Mouse (Mus musculus) MEL (cell line): ENCODE data around the gene Ext2. TPM values are rescaled to one million over a fixed set of nuclear protein-coding genes. Genes with fewer than 3 reads are reported as not detected.

ENCODE experiments used
- DNase-seq: peaks from one replicate; pipeline ENCODE4 v3.0.0; 2011; ENCODE audit warnings: low read depth, low spot score
- H3K27ac ChIP-seq: 2 replicates; pipeline ENCODE4 v1.5.1; 2012; ENCODE audit warnings: low read depth, mild to moderate bottlenecking, control low read depth, low read length, moderate library complexity; ENCODE audit not compliant: control insufficient read depth
- H3K27me3 ChIP-seq, 2 experiments: fragments of 150-350 bp in 1 of 2; sonication (generic) in 1 of 2; 2 replicates each; pipeline ENCODE4 v1.6.1; 2012; ENCODE audit warnings: low read length in 2 of 2, mild to moderate bottlenecking in 2 of 2, improper control_type of control experiment in 1 of 2, moderate library complexity in 1 of 2; ENCODE audit not compliant: insufficient read depth in 2 of 2, control insufficient read depth in 1 of 2
- H3K36me3 ChIP-seq, 2 experiments: 2 replicates each; pipeline ENCODE4 v1.6.1; 2012 to 2014; ENCODE audit warnings: low read length in 2 of 2, improper control_type of control experiment in 1 of 2, inconsistent platforms in 1 of 2, mild to moderate bottlenecking in 1 of 2; ENCODE audit not compliant: insufficient read depth in 2 of 2, control insufficient read depth in 1 of 2
- H3K4me1 ChIP-seq, 2 experiments: fragments of 150-350 bp in 1 of 2; sonication (generic) in 1 of 2; 2 replicates each; pipeline ENCODE4 v1.6.1; 2012; ENCODE audit warnings: low read length in 2 of 2, improper control_type of control experiment in 1 of 2, mild to moderate bottlenecking in 1 of 2; ENCODE audit not compliant: insufficient read depth in 2 of 2, control insufficient read depth in 1 of 2
- H3K4me3 ChIP-seq, 2 experiments: fragments of 150-350 bp in 1 of 2; sonication (generic) in 1 of 2; 2 replicates each; pipeline ENCODE4 v1.5.1; 2012; ENCODE audit warnings: low read depth in 2 of 2, low read length in 2 of 2, mild to moderate bottlenecking in 2 of 2, moderate library complexity in 2 of 2, control low read depth in 1 of 2, improper control_type of control experiment in 1 of 2; ENCODE audit not compliant: control insufficient read depth in 1 of 2, insufficient read depth in 1 of 2
- H3K79me2 ChIP-seq: 2 replicates; pipeline ENCODE4 v1.6.1; 2012; ENCODE audit warnings: mild to moderate bottlenecking, low read length, moderate library complexity; ENCODE audit not compliant: control insufficient read depth, poor library complexity, insufficient read depth
- H3K9ac ChIP-seq: 2 replicates; pipeline ENCODE4 v1.6.1; 2012; ENCODE audit warnings: low read depth, mild to moderate bottlenecking, control low read depth, low read length, moderate library complexity; ENCODE audit not compliant: control insufficient read depth, poor library complexity, severe bottlenecking
- H3K9me3 ChIP-seq: fragments of 150-350 bp; sonication (generic); replicated peaks from 2 replicates; pipeline ENCODE4 v1.6.1; 2012; ENCODE audit warnings: mild to moderate bottlenecking, low read length, improper control_type of control experiment, moderate library complexity; ENCODE audit not compliant: insufficient read depth
- E2F4 ChIP-seq: IDR thresholded peaks from 2 replicates; pipeline ENCODE4 v1.6.1; 2011; ENCODE audit warnings: low read depth, low read length, improper control_type of control experiment, borderline replicate concordance
- GABPA ChIP-seq: IDR thresholded peaks from 2 replicates; pipeline ENCODE4 v1.6.1; 2012; ENCODE audit warnings: low read depth, mild to moderate bottlenecking, inconsistent platforms, low read length, improper control_type of control experiment, moderate library complexity
- GATA1 ChIP-seq: IDR thresholded peaks from 2 replicates; pipeline ENCODE4 v1.6.1; 2011; ENCODE audit warnings: low read depth, low read length, improper control_type of control experiment
- JUND ChIP-seq: IDR thresholded peaks from 2 replicates; pipeline ENCODE4 v1.6.1; 2011; ENCODE audit warnings: low read depth, mild to moderate bottlenecking, improper control_type of control experiment, low read length
- KAT2A ChIP-seq: conservative IDR thresholded peaks from 2 replicates; pipeline ENCODE4 v1.6.1; 2012; ENCODE audit warnings: low read depth, low read length, improper control_type of control experiment, inconsistent platforms
- MAFK ChIP-seq: IDR thresholded peaks from 2 replicates; pipeline ENCODE4 v1.6.1; 2011; ENCODE audit warnings: low read depth, mild to moderate bottlenecking, low read length, improper control_type of control experiment, borderline replicate concordance
- MAX ChIP-seq: IDR thresholded peaks from 2 replicates; pipeline ENCODE4 v1.6.1; 2011; ENCODE audit warnings: low read length, improper control_type of control experiment
- MXI1 ChIP-seq: IDR thresholded peaks from 2 replicates; pipeline ENCODE4 v1.6.1; 2011; ENCODE audit warnings: mild to moderate bottlenecking, low read depth, low read length, improper control_type of control experiment
- MYC ChIP-seq: IDR thresholded peaks from 2 replicates; pipeline ENCODE4 v1.6.1; 2011; ENCODE audit warnings: low read depth, mild to moderate bottlenecking, low read length, improper control_type of control experiment, moderate library complexity
- NELFE ChIP-seq: IDR thresholded peaks from 2 replicates; pipeline ENCODE4 v1.6.1; 2011; ENCODE audit warnings: low read depth, low read length, improper control_type of control experiment
- NRF1 ChIP-seq: IDR thresholded peaks from 2 replicates; pipeline ENCODE4 v1.6.1; 2014; ENCODE audit warnings: low read depth, mild to moderate bottlenecking, inconsistent platforms, low read length, improper control_type of control experiment, moderate library complexity; ENCODE audit not compliant: poor library complexity, insufficient read depth, severe bottlenecking
- POLR2AphosphoS2 ChIP-seq: IDR thresholded peaks from 2 replicates; pipeline ENCODE4 v1.6.1; 2011; ENCODE audit warnings: low read length, improper control_type of control experiment
- POLR2AphosphoS5 ChIP-seq: IDR thresholded peaks from 2 replicates; pipeline ENCODE4 v1.6.1; 2012; ENCODE audit warnings: low read depth, borderline replicate concordance, mild to moderate bottlenecking, inconsistent platforms, low read length, moderate library complexity, mixed read lengths
- RAD21 ChIP-seq: IDR thresholded peaks from 2 replicates; pipeline ENCODE4 v1.6.1; 2011; ENCODE audit warnings: mild to moderate bottlenecking, low read depth, low read length, improper control_type of control experiment
- RCOR1 ChIP-seq: IDR thresholded peaks from 2 replicates; pipeline ENCODE4 v1.6.1; 2012; ENCODE audit warnings: low read depth, mild to moderate bottlenecking, inconsistent platforms, low read length, improper control_type of control experiment
- SMC3 ChIP-seq: IDR thresholded peaks from 2 replicates; pipeline ENCODE4 v1.6.1; 2011; ENCODE audit warnings: low read depth, low read length, improper control_type of control experiment
- TAL1 ChIP-seq: IDR thresholded peaks from 2 replicates; pipeline ENCODE4 v1.6.1; 2012; ENCODE audit warnings: mild to moderate bottlenecking, inconsistent platforms, low read length, moderate library complexity, mixed read lengths
- TCF12 ChIP-seq: IDR thresholded peaks from 2 replicates; pipeline ENCODE4 v1.6.1; 2014; ENCODE audit warnings: low read depth, mild to moderate bottlenecking, inconsistent platforms, low read length, improper control_type of control experiment, moderate library complexity
- USF2 ChIP-seq, 2 experiments: IDR thresholded peaks; 2 replicates each; pipeline ENCODE4 v1.6.1; 2011 to 2012; ENCODE audit warnings: improper control_type of control experiment in 2 of 2, low read length in 2 of 2, borderline replicate concordance in 1 of 2, inconsistent platforms in 1 of 2, low read depth in 1 of 2, mild to moderate bottlenecking in 1 of 2; ENCODE audit not compliant: insufficient read depth in 1 of 2
- ZMIZ1 ChIP-seq: IDR thresholded peaks from 2 replicates; pipeline ENCODE4 v1.6.1; 2012; ENCODE audit warnings: low read depth, mild to moderate bottlenecking, inconsistent platforms, low read length, improper control_type of control experiment, moderate library complexity
- polyA plus RNA-seq, 2 experiments: library from polyadenylated mRNA; stranded (reverse) in 1 of 2; unstranded in 1 of 2; fragments of >175 nt in 1 of 2; fragments of >200 nt in 1 of 2; gene quantifications; 2 replicates each; pipeline versions ENCODE4 v1.2.1 to v1.2.4; 2012; ENCODE audit warnings: low replicate concordance in 2 of 2, low read depth in 1 of 2; ENCODE audit not compliant: insufficient read length in 2 of 2, insufficient read depth in 1 of 2, missing spikeins in 1 of 2
- total RNA-seq: library from RNA; depleted of rRNA; stranded (reverse); fragments of 300-350 nt; gene quantifications from 2 replicates; pipeline ENCODE4 v1.2.3, GENCODE M21; 2012

Ext2 gene
- total and polyA plus RNA-seq, 3 experiments, result 33.7 to 66.8 TPM; not detected in 1

DNA sequence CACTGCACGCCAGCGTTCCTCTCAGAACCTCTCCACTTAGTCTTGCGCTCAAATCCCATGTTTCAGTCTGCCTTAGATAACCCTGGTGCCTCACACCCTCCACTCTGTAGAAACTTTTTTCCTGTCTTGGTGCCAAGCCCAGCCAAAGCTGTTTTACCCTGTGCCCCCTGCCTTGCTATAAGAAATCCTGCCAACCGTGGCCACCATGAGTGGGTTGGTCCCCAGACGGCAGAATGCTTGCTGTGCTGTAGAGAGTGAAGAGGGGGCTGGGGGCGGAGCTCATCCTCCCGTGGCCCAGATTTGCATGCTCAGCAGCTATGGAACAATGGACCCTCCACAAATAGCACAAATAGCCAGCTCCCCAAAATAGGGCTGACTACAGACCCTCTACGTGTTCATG is 138.7 kb downstream of the Ext2 start:
- Histone ChIP-seq H3K9me3 (no peaks in the 10 kb centered on the region), H3K4me3 (no peak overlapping the region), H3K36me3 (no peaks in the 10 kb centered on the region), H3K79me2 (no peaks in the 10 kb centered on the region), H3K27ac (no peak overlapping the region), H3K4me1 (no peaks in the 10 kb centered on the region), H3K27me3 (peaks cover 0 to 3% of the 10 kb centered on the region in 2 experiments; a peak in 2 of 4 replicates), H3K9ac (no peak overlapping the region)
- TF ChIP-seq RAD21, result no peak
- TF ChIP-seq USF2 (IDR thresholded peaks at IDR 0.05; ENCODE audit: borderline replicate concordance in 1 of 2, insufficient read depth in 1 of 2, low read depth in 1 of 2, low read length in 2 of 2), result no peak
- TF ChIP-seq POLR2AphosphoS5, result no peak
- TF ChIP-seq NRF1, result no peak
- TF ChIP-seq SMC3, result no peak
- no peak for TF ChIP-seq GATA1
- no peak for TF ChIP-seq GABPA
- no peak for TF ChIP-seq E2F4
- TF ChIP-seq MAX, result no peak
- TF ChIP-seq NELFE, result no peak
- TF ChIP-seq MYC, result no peak
- DNase-seq, result no peak

- Histone ChIP-seq H3K79me2 (no peaks in the 10 kb centered on the region), H3K9ac (no peak overlapping the region), H3K36me3 (no peaks in the 10 kb centered on the region), H3K4me1 (no peaks in the 10 kb centered on the region), H3K27me3 (peaks cover 0 to 3% of the 10 kb centered on the region in 2 experiments; a peak in 2 of 4 replicates)
- no peak for DNase-seq
- TF ChIP-seq MAFK (no peak), MXI1 (no peak), USF2 (IDR thresholded peaks at IDR 0.05; ENCODE audit: borderline replicate concordance in 1 of 2, insufficient read depth in 1 of 2, low read depth in 1 of 2, low read length in 2 of 2) (no peak), JUND (no peak), POLR2AphosphoS5 (no peak), POLR2AphosphoS2 (no peak), RCOR1 (no peak), SMC3 (no peak), KAT2A (no peak), MAX (no peak), TCF12 (no peak), RAD21 (no peak), TAL1 (no peak), ZMIZ1 (no peak)
- TF ChIP-seq, all 39 proteins: peak for 0
- H3K4me3 ChIP-seq, result no peak overlapping the region
- no peak overlapping the region for H3K27ac ChIP-seq
- no peaks in the 10 kb centered on the region for H3K9me3 ChIP-seq
Observed at GRCm38 (mm10) chr2:93682601-93683202, 139.7 kb downstream of the Ext2 start.
